Mouse (Mus musculus): ENCODE measurements around the gene Rsbn1.

GRCm38 (mm10) chr3:103984556-103984955 lies 70.6 kb downstream of the Rsbn1 start:
- TF ChIP-seq CTCF (IDR thresholded peaks at IDR 0.05; ENCODE audit: control insufficient read depth, insufficient read depth, insufficient replicate concordance, low read depth, low read length) (no peak), POLR2A (IDR thresholded peaks at IDR 0.05; ENCODE audit: control insufficient read depth, low read depth, low read length) (no peak)

All from testis, adult 2 months (tissue).